Mouse (Mus musculus) megakaryocyte, embryonic 14.5 days (primary cell): ENCODE results near the gene Podxl2.

Experiments used
- FLI1 ChIP-seq: IDR thresholded peaks from 2 replicates; pipeline ENCODE4 v1.6.1; 2012; ENCODE audit warnings: low read length, inconsistent platforms, mixed read lengths
- GATA1 ChIP-seq: IDR thresholded peaks from 3 replicates; pipeline ENCODE4 v1.6.1; 2012; ENCODE audit warnings: mixed read lengths, low read length, inconsistent platforms, borderline replicate concordance

GRCm38 (mm10) chr6:88829579-88829978 lies 45.3 kb downstream of the Podxl2 start:
- TF ChIP-seq FLI1 (no peak), GATA1 (no peak)
